Mouse (Mus musculus) kidney, adult 2 months (tissue): ENCODE measurements around the gene Col28a1.

ENCODE experiments used
- CTCF ChIP-seq: fragments of 200-500 bp; conservative IDR thresholded peaks from 2 replicates; pipeline ENCODE4 v1.5.1; 2011; ENCODE audit warnings: low read depth, mild to moderate bottlenecking, control low read depth, low read length, moderate library complexity, mixed read lengths; ENCODE audit not compliant: insufficient read depth, insufficient read length
- POLR2A ChIP-seq: fragments of 200-500 bp; IDR thresholded peaks from one replicate; pipeline ENCODE4 v1.6.1; 2011; ENCODE audit warnings: low read depth, low read length, control low read depth

DNA sequence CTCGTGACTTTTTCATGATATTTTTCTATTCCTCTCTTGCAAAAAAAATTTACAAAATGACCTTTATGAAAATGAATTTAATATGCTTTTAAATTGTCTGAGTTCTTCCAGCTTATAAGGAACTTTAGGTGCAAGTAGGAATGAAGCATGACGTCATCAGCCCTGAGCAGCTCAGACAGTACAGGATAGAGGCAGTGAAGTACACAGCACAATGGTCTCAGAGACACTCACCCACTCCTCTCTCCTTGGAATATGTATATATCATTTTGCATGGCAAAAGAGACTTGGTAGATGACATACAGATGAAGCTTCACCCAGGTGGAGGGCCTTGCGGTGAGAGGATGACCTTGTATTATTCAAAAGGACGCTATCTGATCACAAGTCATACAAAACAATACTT, 197.7 kb downstream of the Col28a1 start:
- no peak for TF ChIP-seq POLR2A
- TF ChIP-seq CTCF: no peak
